Mouse (Mus musculus): ENCODE data around the gene Polr3k.

Gene Polr3k

GRCm38 (mm10) chr2:181863791-181864535, at the start of gene Polr3k:
Gene Polr3k (plus strand): TSS chr2:181864337.
- DNase-seq (ENCODE audit: low read depth, low spot score), result peak; percentile 81

- no peak for DNase-seq (ENCODE audit: low read depth, low spot score)
These were observed 35.0 kb upstream of the Polr3k start for GRCm38 (mm10) chr2:181829032-181829650.

GRCm38 (mm10) chr2:181832745-181833144, 31.4 kb upstream of the Polr3k start:
- DNase-seq (ENCODE audit: low read depth, low spot score), result no peak

- DNase-seq (ENCODE audit: low read depth, low spot score), result peak; percentile 80
These were observed 26.5 kb upstream of the Polr3k start, which contains the start of gene Pcmtd2 for GRCm38 (mm10) chr2:181837372-181838292. Gene Pcmtd2 (plus strand): TSS chr2:181837854.

- DNase-seq (ENCODE audit: low read depth, low spot score), result no peak
These were observed 25.9 kb upstream of the Polr3k start for GRCm38 (mm10) chr2:181838293-181838680.

GRCm38 (mm10) chr2:181845709-181846394, 18.3 kb upstream of the Polr3k start:
- no peak for DNase-seq (ENCODE audit: low read depth, low spot score)

- DNase-seq (ENCODE audit: low read depth, low spot score), result no peak
These were observed 361 bp downstream of the Polr3k start for GRCm38 (mm10) chr2:181864536-181864860.

GRCm38 (mm10) chr2:181866931-181867330, 2.8 kb downstream of the Polr3k start:
- peak; percentile 57 for DNase-seq (ENCODE audit: low read depth, low spot score)

GRCm38 (mm10) chr2:181871039-181871438, 6.9 kb downstream of the Polr3k start:
- DNase-seq (ENCODE audit: low read depth, low spot score), result no peak

GRCm38 (mm10) chr2:181878903-181879302, 14.8 kb downstream of the Polr3k start:
- DNase-seq (ENCODE audit: low read depth, low spot score), result no peak

- no peak for DNase-seq (ENCODE audit: low read depth, low spot score)
These were observed 19.0 kb downstream of the Polr3k start for GRCm38 (mm10) chr2:181883022-181883749.

- DNase-seq (ENCODE audit: low read depth, low spot score), result peak; percentile 22
These were observed 53.7 kb downstream of the Polr3k start for GRCm38 (mm10) chr2:181917861-181918260.

- peak; percentile 6 for DNase-seq (ENCODE audit: low read depth, low spot score)
These were observed 54.4 kb downstream of the Polr3k start for GRCm38 (mm10) chr2:181918501-181918900.

Data from retina, adult 2 months (tissue).